Mouse (Mus musculus) inflammation-experienced regulatory T-cells, adult 6 months (primary cell): ENCODE results near the gene Fam227b. TPM values are rescaled to one million over a fixed set of nuclear protein-coding genes. Genes with fewer than 3 reads are reported as not detected.

Source experiments
- ATAC-seq: one replicate; pipeline ENCODE4 v1.8.0; 2017
- polyA plus RNA-seq, 3 experiments: library from polyadenylated mRNA; unstranded; fragments of 100-300 nt; shearing (Covaris generic); gene quantifications; one replicate each; pipeline ENCODE4 v1.2.1; 2017

Gene Fam227b
- polyA plus RNA-seq, 3 experiments from 2014 or later, result 0.23 TPM; not detected in 2

- ATAC-seq, result no peak
Observed at GRCm38 (mm10) chr2:126061037-126061773, 90.6 kb downstream of the Fam227b start.

- ATAC-seq, result no peak
Observed at GRCm38 (mm10) chr2:126060595-126060994, 91.2 kb downstream of the Fam227b start.

- no peak for ATAC-seq
Observed at GRCm38 (mm10) chr2:126053657-126054056, 98.1 kb downstream of the Fam227b start.

- ATAC-seq, result no peak
Observed at GRCm38 (mm10) chr2:126052749-126053557, 98.9 kb downstream of the Fam227b start.

GRCm38 (mm10) chr2:126045621-126046020 is 106.2 kb downstream of the Fam227b start:
- ATAC-seq, result no peak

GRCm38 (mm10) chr2:126042674-126043073 is 109.1 kb downstream of the Fam227b start:
- no peak for ATAC-seq

GRCm38 (mm10) chr2:126041237-126041636 is 110.6 kb downstream of the Fam227b start:
- no peak for ATAC-seq

- ATAC-seq, result no peak
Observed at GRCm38 (mm10) chr2:126040651-126041050, 111.2 kb downstream of the Fam227b start.

- ATAC-seq, result no peak
Observed at GRCm38 (mm10) chr2:126039414-126039891, 112.4 kb downstream of the Fam227b start.

GRCm38 (mm10) chr2:126038221-126039000 is 113.4 kb downstream of the Fam227b start:
- no peak for ATAC-seq

- ATAC-seq, result no peak
Observed at GRCm38 (mm10) chr2:126036121-126036520, 115.7 kb downstream of the Fam227b start.

GRCm38 (mm10) chr2:126035013-126035770 is 116.6 kb downstream of the Fam227b start:
- no peak for ATAC-seq

GRCm38 (mm10) chr2:126034379-126035005 is 117.3 kb downstream of the Fam227b start, which contains the start of gene Fgf7:
Gene Fgf7 (plus strand): TSS chr2:126034658.
- no peak for ATAC-seq

GRCm38 (mm10) chr2:126033114-126033972 is 118.5 kb downstream of the Fam227b start:
- no peak for ATAC-seq

- no peak for ATAC-seq
Observed at GRCm38 (mm10) chr2:126031186-126031900, 120.5 kb downstream of the Fam227b start.

GRCm38 (mm10) chr2:126015763-126016473 is 135.9 kb downstream of the Fam227b start:
- ATAC-seq, result no peak

GRCm38 (mm10) chr2:126014989-126015710 is 136.7 kb downstream of the Fam227b start:
- no peak for ATAC-seq

- no peak for ATAC-seq
Observed at GRCm38 (mm10) chr2:126006742-126007141, 145.1 kb downstream of the Fam227b start.
